Mouse (Mus musculus) stomach, postnatal 0 days (tissue): ENCODE results near the gene Crebl2. TPM values are rescaled to one million over a fixed set of nuclear protein-coding genes. Genes with fewer than 3 reads are reported as not detected.

Experiments
- ATAC-seq: fragments of 200-750 bp; cut with Nextera tagmentation; 2 replicates; pipeline ENCODE4 v1.8.0; 2017; ENCODE audit not compliant: low FRiP score, low TSS enrichment
- DNase-seq: peaks from one replicate; pipeline ENCODE4 v3.0.0-alpha.2; 2016; ENCODE audit warnings: low spot score
- H3K27ac ChIP-seq: fragments of 300-500 bp; sonication (generic); replicated peaks from 2 replicates; pipeline ENCODE4 v1.5.1; 2014; ENCODE audit warnings: mild to moderate bottlenecking, control low read depth
- H3K27me3 ChIP-seq: fragments of 300-500 bp; sonication (generic); 2 replicates; pipeline ENCODE4 v1.6.1; 2014; ENCODE audit warnings: low read length; ENCODE audit not compliant: control insufficient read depth, insufficient read depth
- H3K36me3 ChIP-seq: fragments of 300-500 bp; sonication (generic); 2 replicates; pipeline ENCODE4 v1.6.1; 2014; ENCODE audit warnings: low read length, mixed read lengths; ENCODE audit not compliant: control insufficient read depth, insufficient read depth
- H3K4me1 ChIP-seq: fragments of 300-500 bp; sonication (generic); replicated peaks from 2 replicates; pipeline ENCODE4 v1.6.1; 2014; ENCODE audit warnings: antibody characterized with exemption; ENCODE audit not compliant: control insufficient read depth, insufficient read depth
- H3K4me2 ChIP-seq: fragments of 300-500 bp; sonication (generic); replicated peaks from 2 replicates; pipeline ENCODE4 v1.6.1; 2014; ENCODE audit warnings: low read depth, mild to moderate bottlenecking, control low read depth, moderate library complexity
- H3K4me3 ChIP-seq: fragments of 300-500 bp; sonication (generic); 2 replicates; pipeline ENCODE4 v1.5.1; 2014; ENCODE audit warnings: low read depth, low read length, control low read depth
- H3K9ac ChIP-seq: fragments of 300-500 bp; sonication (generic); 2 replicates; pipeline ENCODE4 v1.6.1; 2014; ENCODE audit warnings: mild to moderate bottlenecking, low read length, control low read depth, mixed read lengths
- H3K9me3 ChIP-seq: fragments of 300-500 bp; sonication (generic); 2 replicates; pipeline ENCODE4 v1.6.1; 2016; ENCODE audit warnings: low read length; ENCODE audit not compliant: control insufficient read depth
- CTCF ChIP-seq: IDR thresholded peaks from 2 replicates; pipeline ENCODE4 v1.5.1; 2016; ENCODE audit warnings: antibody characterized with exemption, low read depth, mild to moderate bottlenecking, moderate library complexity
- EP300 ChIP-seq: optimal IDR thresholded peaks from 2 replicates; pipeline ENCODE3; 2016; ENCODE audit warnings: antibody characterized with exemption
- WGBS: fragments of 180-500 bp; shearing (Covaris S2); extraction: QIAGEN DNeasy Blood & Tissue Kit; methylation state at CpG from one replicate; pipeline ENCODE4 v1.1.7; 2014; 5-methylcytosine and 5-hydroxymethylcytosine counted together
- polyA plus RNA-seq: library from polyadenylated mRNA; unstranded; fragments of >200 nt; fragmentation: Nextera tagmentation; extraction: Ambion mirVana; gene quantifications from 2 replicates; pipeline ENCODE4 v1.2.1, GENCODE M21; 2015

Crebl2 gene
- 4.3 and 4.7 TPM in 2 replicates for polyA plus RNA-seq

DNA sequence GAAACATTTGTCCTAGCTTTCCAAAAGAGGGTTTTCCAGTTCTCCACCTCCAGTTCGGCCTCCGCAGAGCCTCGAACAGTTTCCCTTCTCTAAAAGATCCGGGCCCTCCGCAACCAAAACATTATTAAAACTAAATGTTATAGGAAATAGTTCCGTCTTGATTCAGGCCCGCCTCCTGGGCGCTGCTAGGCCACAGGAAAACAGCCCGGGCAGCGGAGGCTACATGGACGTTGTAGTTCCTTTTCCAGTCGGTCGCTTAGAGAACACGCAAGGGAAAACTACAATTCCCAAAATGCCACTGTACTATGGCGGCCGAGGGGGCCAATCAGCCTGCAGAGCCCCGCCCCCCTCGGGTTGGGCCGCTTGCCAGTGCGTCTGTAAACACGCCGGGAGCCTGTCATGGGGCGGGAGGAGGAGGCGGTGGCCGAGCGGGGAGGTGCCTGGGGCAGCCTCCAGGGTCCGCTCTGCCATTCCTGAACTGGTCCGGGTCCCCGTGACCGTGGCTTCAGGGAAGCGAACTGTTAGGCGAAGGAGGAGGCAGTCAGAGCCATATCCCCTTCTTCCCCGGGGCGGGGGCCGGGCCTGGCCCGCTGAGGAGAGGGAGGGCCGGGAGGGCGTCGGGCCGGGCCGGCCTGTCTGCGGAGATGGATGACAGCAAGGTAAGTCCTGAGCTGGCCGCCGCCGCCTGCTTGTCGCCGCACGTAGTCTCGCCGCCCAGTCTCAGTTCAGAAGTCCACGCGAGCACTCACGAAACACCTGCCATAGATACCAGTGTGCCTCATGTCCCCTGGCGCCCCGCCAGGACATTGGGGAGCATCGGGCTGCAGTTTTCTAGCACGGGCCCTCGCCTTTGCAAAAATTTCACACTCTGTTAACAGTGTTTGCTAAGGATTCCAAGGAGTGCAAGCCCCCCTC is at the start of gene Crebl2:
Gene Crebl2, plus strand, starts transcription at position 369 of the 915 bp plus-strand sequence.
- Histone ChIP-seq H3K9ac (peak within 1 kb of the TSS; percentile 79), H3K36me3 (no peaks in the 10 kb centered on the region), H3K4me3 (peak within 1 kb of the TSS; percentile 63), H3K4me2 (peak within 1 kb of the TSS; percentile 67), H3K27me3 (no peaks in the 10 kb centered on the region), H3K9me3 (no peaks in the 10 kb centered on the region), H3K4me1 (no peaks in the 10 kb centered on the region), H3K27ac (peak within 1 kb of the TSS; percentile 97)
- peak; percentile 61 for TF ChIP-seq CTCF
- TF ChIP-seq EP300 = no peak
- under 1% methylated on average over 52 of the region's 58 CpGs for WGBS
- ATAC-seq = peak; percentile 97
- peak; percentile 100 for DNase-seq

DNA sequence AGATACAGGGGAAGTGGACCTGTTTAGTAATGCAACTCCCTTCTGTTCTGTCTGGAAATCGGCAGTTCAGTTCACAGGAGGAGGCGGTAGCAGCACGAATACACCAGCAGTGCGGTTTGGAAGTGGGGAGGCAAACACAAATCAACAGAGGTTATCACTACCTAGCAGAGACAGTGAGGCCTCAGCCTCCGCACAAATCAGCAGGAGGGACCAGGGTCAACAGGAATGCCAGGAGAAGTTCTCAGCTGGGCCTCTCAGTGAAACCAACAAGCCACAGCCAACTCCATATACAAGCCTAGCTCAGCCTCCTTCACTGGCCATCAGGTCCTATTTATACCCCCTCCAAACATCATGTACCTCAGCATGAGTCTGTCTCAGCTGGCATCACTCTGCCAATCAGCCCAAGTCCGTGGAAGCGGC is 48.5 kb upstream of the Crebl2 start:
- no peak overlapping the region for H3K4me3 ChIP-seq
- TF ChIP-seq EP300 = no peak
- no peak for TF ChIP-seq CTCF
- no peak overlapping the region for H3K4me2 ChIP-seq
- no peaks in the 10 kb centered on the region for H3K27me3 ChIP-seq
- no peaks in the 10 kb centered on the region for H3K4me1 ChIP-seq
- H3K27ac ChIP-seq = no peak overlapping the region
- no peaks in the 10 kb centered on the region for H3K36me3 ChIP-seq
- H3K9ac ChIP-seq = no peak overlapping the region
- ATAC-seq (no peak), DNase-seq (no peak)
- 77% methylated on average over 7 of the region's 7 CpGs for WGBS
- no peaks in the 10 kb centered on the region for H3K9me3 ChIP-seq

DNA sequence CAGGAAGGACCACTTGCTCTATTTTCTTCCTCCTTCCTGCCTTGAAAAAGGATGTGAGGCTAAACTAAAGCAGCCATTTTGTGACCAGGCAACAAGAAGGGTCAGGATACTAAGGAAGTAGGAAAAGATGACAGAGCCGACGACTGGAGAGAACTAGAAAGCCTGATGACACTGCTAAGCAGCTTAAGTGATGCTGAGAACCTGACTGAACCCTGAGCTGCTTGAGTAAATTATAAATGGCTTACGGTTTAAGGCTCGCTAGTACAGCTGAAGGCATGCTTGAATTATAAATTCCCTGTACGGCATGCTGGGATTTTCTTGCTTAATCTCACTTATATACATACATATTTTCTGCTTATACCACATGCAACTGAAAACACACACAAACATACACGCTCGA is 47.1 kb upstream of the Crebl2 start:
- no peak for DNase-seq

DNA sequence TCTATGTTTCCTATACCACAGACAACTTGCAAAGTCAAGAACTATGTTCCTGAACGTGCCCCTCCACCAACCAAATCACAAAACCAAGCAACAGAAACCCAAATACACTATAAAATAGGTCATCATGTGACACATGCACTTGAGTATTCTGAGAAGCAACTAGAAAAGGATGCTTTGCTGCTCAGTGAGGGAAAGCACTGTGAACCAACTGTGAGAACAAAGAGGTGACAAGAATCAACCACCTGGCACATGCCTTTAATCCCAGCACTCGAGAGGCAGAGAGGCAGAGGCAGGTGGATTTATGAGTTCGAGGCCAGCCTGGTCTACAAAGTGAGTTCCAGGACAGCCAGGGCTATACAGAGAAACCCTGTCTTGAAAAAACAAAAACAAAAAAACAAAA is 43.5 kb upstream of the Crebl2 start:
- H3K9me3 ChIP-seq = no peaks in the 10 kb centered on the region
- no peak overlapping the region for H3K9ac ChIP-seq
- DNase-seq (no peak), ATAC-seq (no peak)
- H3K27ac ChIP-seq = no peak overlapping the region
- H3K4me3 ChIP-seq = no peak overlapping the region
- H3K27me3 ChIP-seq = no peaks in the 10 kb centered on the region
- H3K36me3 ChIP-seq = no peaks in the 10 kb centered on the region
- TF ChIP-seq CTCF (no peak), EP300 (no peak)
- no peaks in the 10 kb centered on the region for H3K4me1 ChIP-seq
- H3K4me2 ChIP-seq = no peak overlapping the region
- WGBS = 70% methylated on average over 3 of the region's 3 CpGs

More for the DNA sequence above, 47.1 kb upstream of the Crebl2 start:
- no peaks in the 10 kb centered on the region for H3K9me3 ChIP-seq
- no peaks in the 10 kb centered on the region for H3K27me3 ChIP-seq
- H3K27ac ChIP-seq = no peak overlapping the region
- TF ChIP-seq CTCF = no peak
- no peak for TF ChIP-seq EP300
- no peak overlapping the region for H3K9ac ChIP-seq
- 84% methylated on average over 7 of the region's 7 CpGs for WGBS
- H3K4me3 ChIP-seq = no peak overlapping the region
- no peak overlapping the region for H3K4me2 ChIP-seq
- no peaks in the 10 kb centered on the region for H3K4me1 ChIP-seq
- no peaks in the 10 kb centered on the region for H3K36me3 ChIP-seq
- ATAC-seq = no peak

DNA sequence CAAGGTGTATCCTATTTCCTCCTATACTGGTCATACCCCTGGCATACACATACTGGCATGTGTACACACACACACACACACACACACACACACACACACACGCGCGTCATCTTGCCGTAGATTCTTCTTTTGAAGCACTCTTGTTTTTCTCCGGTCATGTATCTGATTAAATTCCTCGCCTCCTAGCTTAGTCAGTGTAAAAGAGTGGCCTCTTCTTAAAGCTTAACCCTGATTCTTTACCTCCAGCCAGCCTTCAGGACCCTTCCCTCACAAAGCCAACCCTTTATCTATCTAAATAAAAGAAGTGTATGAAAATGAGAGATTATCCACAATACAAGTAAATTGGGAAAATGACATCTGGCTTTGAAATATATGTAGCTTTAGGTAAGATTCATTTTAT is 40.9 kb upstream of the Crebl2 start:
- no peaks in the 10 kb centered on the region for H3K27me3 ChIP-seq
- no peak overlapping the region for H3K9ac ChIP-seq
- ATAC-seq (no peak), DNase-seq (no peak)
- H3K4me1 ChIP-seq = no peaks in the 10 kb centered on the region
- no peaks in the 10 kb centered on the region for H3K9me3 ChIP-seq
- no peak overlapping the region for H3K27ac ChIP-seq
- 73% methylated on average over 6 of the region's 6 CpGs for WGBS
- H3K4me3 ChIP-seq = no peak overlapping the region
- H3K36me3 ChIP-seq = no peaks in the 10 kb centered on the region
- H3K4me2 ChIP-seq = no peak overlapping the region
- TF ChIP-seq CTCF = no peak
- TF ChIP-seq EP300 = no peak
